Mouse (Mus musculus) forebrain, embryonic 10.5 days (tissue): ENCODE data around the gene Slc8a1. TPM values are rescaled to one million over a fixed set of nuclear protein-coding genes. Genes with fewer than 3 reads are reported as not detected.

ENCODE experiments used
- DNase-seq: peaks from one replicate; pipeline ENCODE4 v3.0.0-alpha.2; 2017; ENCODE audit warnings: low spot score; ENCODE audit errors: extremely low spot score
- H3K27ac ChIP-seq: fragments of 300-500 bp; sonication (generic); 2 replicates; pipeline ENCODE4 v1.5.1; 2016; ENCODE audit warnings: mild to moderate bottlenecking
- H3K27me3 ChIP-seq: fragments of 300-500 bp; sonication (generic); 2 replicates; pipeline ENCODE4 v1.6.1; 2016; ENCODE audit warnings: mild to moderate bottlenecking; ENCODE audit not compliant: poor library complexity, severe bottlenecking
- H3K36me3 ChIP-seq: fragments of 300-500 bp; sonication (generic); replicated peaks from 2 replicates; pipeline ENCODE4 v1.6.1; 2016; ENCODE audit warnings: mild to moderate bottlenecking, moderate library complexity
- H3K4me1 ChIP-seq: fragments of 300-500 bp; sonication (generic); 2 replicates; pipeline ENCODE4 v1.6.1; 2016
- H3K4me3 ChIP-seq: fragments of 300-500 bp; sonication (generic); 2 replicates; pipeline ENCODE4 v1.5.1; 2016; ENCODE audit warnings: mild to moderate bottlenecking, moderate library complexity
- H3K9me3 ChIP-seq: fragments of 300-500 bp; sonication (generic); 2 replicates; pipeline ENCODE4 v1.6.1; 2016; ENCODE audit warnings: mild to moderate bottlenecking, moderate library complexity
- WGBS: fragments of 180-500 bp; shearing (Covaris S2); methylation state at CpG from one replicate; pipeline ENCODE4 v1.1.7; 2016; 5-methylcytosine and 5-hydroxymethylcytosine counted together
- polyA plus RNA-seq: library from polyadenylated mRNA; unstranded; fragments of >200 nt; fragmentation: Nextera tagmentation; extraction: Ambion mirVana; gene quantifications from 2 replicates; pipeline ENCODE4 v1.2.1, GENCODE M21; 2016

Gene Slc8a1
- polyA plus RNA-seq, 1 experiment from 2014 or later: 0.69 TPM

GRCm38 (mm10) chr17:81412736-81413135, 325.4 kb downstream of the Slc8a1 start:
- Histone ChIP-seq H3K27me3 (no peaks in the 10 kb centered on the region), H3K27ac (no peak overlapping the region), H3K36me3 (no peaks in the 10 kb centered on the region), H3K9me3 (no peaks in the 10 kb centered on the region), H3K4me1 (no peaks in the 10 kb centered on the region), H3K4me3 (no peak overlapping the region)
- DNase-seq: no peak
- WGBS: 94% methylated on average over 4 of the region's 4 CpGs

- no peak for DNase-seq
- Histone ChIP-seq H3K27me3 (no peaks in the 10 kb centered on the region), H3K4me1 (peaks cover 15% of the 10 kb centered on the region; the same call in 1 of the 2 replicates), H3K36me3 (no peaks in the 10 kb centered on the region), H3K9me3 (no peaks in the 10 kb centered on the region), H3K27ac (no peak overlapping the region), H3K4me3 (no peak overlapping the region)
- 65% methylated on average over 4 of the region's 4 CpGs for WGBS
Observed at GRCm38 (mm10) chr17:81404225-81404624, 334.0 kb downstream of the Slc8a1 start.

GRCm38 (mm10) chr17:81403121-81403520, 335.1 kb downstream of the Slc8a1 start:
- H3K27ac ChIP-seq: no peak overlapping the region
- H3K4me3 ChIP-seq: no peak overlapping the region
- no peaks in the 10 kb centered on the region for H3K27me3 ChIP-seq
- DNase-seq: no peak
- no peaks in the 10 kb centered on the region for H3K9me3 ChIP-seq
- H3K36me3 ChIP-seq: no peaks in the 10 kb centered on the region
- H3K4me1 ChIP-seq: peaks cover 15% of the 10 kb centered on the region; the same call in 1 of the 2 replicates
- WGBS: 94% methylated on average over 4 of the region's 4 CpGs

- Histone ChIP-seq H3K9me3 (no peaks in the 10 kb centered on the region), H3K4me1 (peaks cover 15% of the 10 kb centered on the region; the same call in 1 of the 2 replicates), H3K36me3 (no peaks in the 10 kb centered on the region), H3K4me3 (no peak overlapping the region), H3K27me3 (no peaks in the 10 kb centered on the region), H3K27ac (no peak overlapping the region)
- WGBS: 83% methylated on average over 2 of the region's 2 CpGs
- DNase-seq: no peak
Observed at GRCm38 (mm10) chr17:81402636-81403035, 335.5 kb downstream of the Slc8a1 start.

GRCm38 (mm10) chr17:81400377-81400776, 337.8 kb downstream of the Slc8a1 start:
- WGBS: 83% methylated on average over 5 of the region's 5 CpGs
- Histone ChIP-seq H3K4me3 (no peak overlapping the region), H3K4me1 (peaks cover 15% of the 10 kb centered on the region; the same call in 1 of the 2 replicates), H3K9me3 (no peaks in the 10 kb centered on the region), H3K27ac (no peak overlapping the region), H3K36me3 (no peaks in the 10 kb centered on the region), H3K27me3 (no peaks in the 10 kb centered on the region)
- DNase-seq: no peak

GRCm38 (mm10) chr17:81397434-81397833, 340.7 kb downstream of the Slc8a1 start:
- Histone ChIP-seq H3K36me3 (no peaks in the 10 kb centered on the region), H3K4me3 (no peak overlapping the region), H3K4me1 (peaks cover 10% of the 10 kb centered on the region; the same call in 1 of the 2 replicates), H3K27me3 (no peaks in the 10 kb centered on the region), H3K27ac (no peak overlapping the region), H3K9me3 (no peaks in the 10 kb centered on the region)
- WGBS: 71% methylated on average over 1 of the region's 1 CpGs
- no peak for DNase-seq

GRCm38 (mm10) chr17:81394124-81394523, 344.1 kb downstream of the Slc8a1 start:
- WGBS: 44% methylated on average over 2 of the region's 2 CpGs
- no peaks in the 10 kb centered on the region for H3K36me3 ChIP-seq
- no peak overlapping the region for H3K27ac ChIP-seq
- peaks cover 4% of the 10 kb centered on the region; the same call in 1 of the 2 replicates for H3K4me1 ChIP-seq
- H3K27me3 ChIP-seq: no peaks in the 10 kb centered on the region
- no peak for DNase-seq
- H3K9me3 ChIP-seq: no peaks in the 10 kb centered on the region
- H3K4me3 ChIP-seq: no peak overlapping the region

- Histone ChIP-seq H3K36me3 (no peaks in the 10 kb centered on the region), H3K4me1 (peaks cover 4% of the 10 kb centered on the region; the same call in 1 of the 2 replicates), H3K9me3 (no peaks in the 10 kb centered on the region), H3K4me3 (no peak overlapping the region), H3K27ac (no peak overlapping the region), H3K27me3 (no peaks in the 10 kb centered on the region)
- DNase-seq: no peak
- WGBS: 84% methylated on average over 4 of the region's 4 CpGs
Observed at GRCm38 (mm10) chr17:81393040-81393439, 345.1 kb downstream of the Slc8a1 start.

GRCm38 (mm10) chr17:81391478-81391877, 346.7 kb downstream of the Slc8a1 start:
- 95% methylated on average over 7 of the region's 7 CpGs for WGBS
- Histone ChIP-seq H3K4me3 (no peak overlapping the region), H3K36me3 (no peaks in the 10 kb centered on the region), H3K9me3 (no peaks in the 10 kb centered on the region), H3K27me3 (no peaks in the 10 kb centered on the region), H3K27ac (no peak overlapping the region), H3K4me1 (peaks cover 4% of the 10 kb centered on the region; the same call in 1 of the 2 replicates)
- DNase-seq: no peak

GRCm38 (mm10) chr17:81390790-81391189, 347.4 kb downstream of the Slc8a1 start:
- no peak for DNase-seq
- Histone ChIP-seq H3K9me3 (no peaks in the 10 kb centered on the region), H3K4me1 (peaks cover 4% of the 10 kb centered on the region; the same call in 1 of the 2 replicates), H3K27ac (no peak overlapping the region), H3K36me3 (no peaks in the 10 kb centered on the region), H3K27me3 (no peaks in the 10 kb centered on the region), H3K4me3 (no peak overlapping the region)
- 89% methylated on average over 3 of the region's 3 CpGs for WGBS

- no peaks in the 10 kb centered on the region for H3K27me3 ChIP-seq
- DNase-seq: no peak
Observed at GRCm38 (mm10) chr17:81386118-81386517, 352.1 kb downstream of the Slc8a1 start.

GRCm38 (mm10) chr17:81385476-81385875, 352.7 kb downstream of the Slc8a1 start:
- H3K36me3 ChIP-seq: no peaks in the 10 kb centered on the region
- H3K9me3 ChIP-seq: no peaks in the 10 kb centered on the region
- no peaks in the 10 kb centered on the region for H3K27me3 ChIP-seq
- no peak for DNase-seq
- H3K27ac ChIP-seq: no peak overlapping the region
- no peak overlapping the region for H3K4me3 ChIP-seq
- no peaks in the 10 kb centered on the region for H3K4me1 ChIP-seq
- 90% methylated on average over 5 of the region's 5 CpGs for WGBS

More at GRCm38 (mm10) chr17:81386118-81386517, 352.1 kb downstream of the Slc8a1 start:
- Histone ChIP-seq H3K36me3 (no peaks in the 10 kb centered on the region), H3K4me1 (no peaks in the 10 kb centered on the region), H3K27ac (no peak overlapping the region), H3K9me3 (no peaks in the 10 kb centered on the region), H3K4me3 (no peak overlapping the region)
- WGBS: 96% methylated on average over 2 of the region's 2 CpGs

GRCm38 (mm10) chr17:81383461-81383860, 354.7 kb downstream of the Slc8a1 start:
- H3K27ac ChIP-seq: no peak overlapping the region
- no peaks in the 10 kb centered on the region for H3K27me3 ChIP-seq
- WGBS: 93% methylated on average over 4 of the region's 4 CpGs
- no peak for DNase-seq
- H3K4me3 ChIP-seq: no peak overlapping the region
- H3K36me3 ChIP-seq: no peaks in the 10 kb centered on the region
- no peaks in the 10 kb centered on the region for H3K9me3 ChIP-seq
- H3K4me1 ChIP-seq: no peaks in the 10 kb centered on the region

GRCm38 (mm10) chr17:81378436-81378835, 359.7 kb downstream of the Slc8a1 start:
- H3K27ac ChIP-seq: no peak overlapping the region
- H3K36me3 ChIP-seq: no peaks in the 10 kb centered on the region
- H3K9me3 ChIP-seq: no peaks in the 10 kb centered on the region
- no peaks in the 10 kb centered on the region for H3K27me3 ChIP-seq
- no peak for DNase-seq
- WGBS: 88% methylated on average over 7 of the region's 7 CpGs
- H3K4me1 ChIP-seq: peaks cover 12% of the 10 kb centered on the region
- H3K4me3 ChIP-seq: no peak overlapping the region
